Mouse (Mus musculus) hindbrain, embryonic 14.5 days (tissue): ENCODE results near the gene Casq2. TPM values are rescaled to one million over a fixed set of nuclear protein-coding genes. Genes with fewer than 3 reads are reported as not detected.
A peak's percentile ranks its signal among the peaks of the same experiment; 100 is the strongest.

Source experiments
- ATAC-seq: fragments of 200-750 bp; cut with Nextera tagmentation; 2 replicates; pipeline ENCODE4 v1.8.0; 2017; ENCODE audit warnings: moderate number of reproducible peaks, mild to moderate bottlenecking, moderate TSS enrichment, moderate library complexity; ENCODE audit not compliant: low FRiP score
- DNase-seq: peaks from one replicate; pipeline ENCODE4 v3.0.0-alpha.2; 2015; ENCODE audit warnings: low spot score
- H3K27ac ChIP-seq: fragments of 300-500 bp; sonication (generic); 2 replicates; pipeline ENCODE4 v1.5.1; 2014; ENCODE audit warnings: mild to moderate bottlenecking, moderate library complexity
- H3K27me3 ChIP-seq: fragments of 300-500 bp; sonication (generic); 2 replicates; pipeline ENCODE4 v1.6.1; 2014; ENCODE audit warnings: mild to moderate bottlenecking, low read length, mixed read lengths; ENCODE audit not compliant: control insufficient read depth, insufficient read depth
- H3K36me3 ChIP-seq: fragments of 300-500 bp; sonication (generic); replicated peaks from 2 replicates; pipeline ENCODE4 v1.6.1; 2014; ENCODE audit not compliant: control insufficient read depth, insufficient read depth
- H3K4me1 ChIP-seq: fragments of 300-500 bp; sonication (generic); replicated peaks from 2 replicates; pipeline ENCODE4 v1.6.1; 2014; ENCODE audit warnings: antibody characterized with exemption, low read length, mixed read lengths; ENCODE audit not compliant: control insufficient read depth, insufficient read depth
- H3K4me2 ChIP-seq: fragments of 300-500 bp; sonication (generic); replicated peaks from 2 replicates; pipeline ENCODE4 v1.6.1; 2014; ENCODE audit warnings: mild to moderate bottlenecking, moderate library complexity
- H3K4me3 ChIP-seq: fragments of 300-500 bp; sonication (generic); replicated peaks from 2 replicates; pipeline ENCODE4 v1.5.1; 2014; ENCODE audit warnings: mild to moderate bottlenecking, low read length
- H3K9ac ChIP-seq: fragments of 300-500 bp; sonication (generic); 2 replicates; pipeline ENCODE4 v1.6.1; 2014
- H3K9me3 ChIP-seq: fragments of 300-500 bp; sonication (generic); 2 replicates; pipeline ENCODE4 v1.6.1; 2016; ENCODE audit warnings: low read length; ENCODE audit not compliant: control insufficient read depth
- WGBS: fragments of 180-500 bp; shearing (Covaris S2); extraction: QIAGEN DNeasy Blood & Tissue Kit; methylation state at CpG from one replicate; pipeline ENCODE4 v1.1.7; 2014; 5-methylcytosine and 5-hydroxymethylcytosine counted together
- polyA plus RNA-seq: library from polyadenylated mRNA; unstranded; fragments of >200 nt; fragmentation: Nextera tagmentation; extraction: Ambion mirVana; gene quantifications from 2 replicates; pipeline ENCODE4 v1.2.1, GENCODE M21; 2014

Gene Casq2
- polyA plus RNA-seq, 1 experiment from 2014 or later: 0.32 TPM

GRCm38 (mm10) chr3:102069686-102070085 is 16.5 kb upstream of the Casq2 start:
- WGBS: 85% methylated on average over 5 of the region's 5 CpGs

GRCm38 (mm10) chr3:102070360-102070759 is 15.9 kb upstream of the Casq2 start:
- DNase-seq: no peak
- Histone ChIP-seq H3K4me1 (no peaks in the 10 kb centered on the region), H3K9ac (no peak overlapping the region), H3K36me3 (no peaks in the 10 kb centered on the region), H3K4me3 (no peak overlapping the region), H3K27me3 (no peaks in the 10 kb centered on the region), H3K27ac (no peak overlapping the region), H3K9me3 (no peaks in the 10 kb centered on the region), H3K4me2 (no peak overlapping the region)
- 69% methylated on average over 7 of the region's 7 CpGs for WGBS
- no peak for ATAC-seq

More at GRCm38 (mm10) chr3:102069686-102070085, 16.5 kb upstream of the Casq2 start:
- DNase-seq: no peak
- no peak overlapping the region for H3K4me2 ChIP-seq
- H3K27ac ChIP-seq: no peak overlapping the region
- no peak overlapping the region for H3K9ac ChIP-seq
- H3K4me1 ChIP-seq: no peaks in the 10 kb centered on the region
- H3K4me3 ChIP-seq: no peak overlapping the region
- H3K36me3 ChIP-seq: no peaks in the 10 kb centered on the region
- H3K9me3 ChIP-seq: no peaks in the 10 kb centered on the region
- no peaks in the 10 kb centered on the region for H3K27me3 ChIP-seq
- no peak for ATAC-seq

GRCm38 (mm10) chr3:102071016-102071415 is 15.2 kb upstream of the Casq2 start:
- Histone ChIP-seq H3K36me3 (no peaks in the 10 kb centered on the region), H3K4me1 (no peaks in the 10 kb centered on the region), H3K9me3 (no peaks in the 10 kb centered on the region), H3K9ac (no peak overlapping the region), H3K4me2 (no peak overlapping the region), H3K4me3 (no peak overlapping the region), H3K27me3 (no peaks in the 10 kb centered on the region), H3K27ac (no peak overlapping the region)
- DNase-seq: no peak
- no peak for ATAC-seq
- 84% methylated on average over 3 of the region's 3 CpGs for WGBS

GRCm38 (mm10) chr3:102079413-102079812 is 6.8 kb upstream of the Casq2 start:
- H3K4me3 ChIP-seq: no peak overlapping the region
- 81% methylated on average over 2 of the region's 2 CpGs for WGBS
- H3K9ac ChIP-seq: no peak overlapping the region
- H3K9me3 ChIP-seq: no peaks in the 10 kb centered on the region
- DNase-seq (no peak), ATAC-seq (no peak)
- H3K4me2 ChIP-seq: no peak overlapping the region
- H3K27ac ChIP-seq: no peak overlapping the region
- no peaks in the 10 kb centered on the region for H3K4me1 ChIP-seq
- no peaks in the 10 kb centered on the region for H3K36me3 ChIP-seq
- H3K27me3 ChIP-seq: 0 out of 2 replicates have a peak, but pooled peaks cover 1% of the 10 kb centered on the region

- Histone ChIP-seq H3K4me3 (no peak overlapping the region), H3K4me1 (no peaks in the 10 kb centered on the region), H3K4me2 (no peak overlapping the region), H3K27ac (no peak overlapping the region), H3K9me3 (no peaks in the 10 kb centered on the region), H3K9ac (no peak overlapping the region), H3K27me3 (0 out of 2 replicates have a peak, but pooled peaks cover 13% of the 10 kb centered on the region), H3K36me3 (no peaks in the 10 kb centered on the region)
- WGBS: 8% methylated on average over 3 of the region's 3 CpGs
- ATAC-seq (peak; percentile 79), DNase-seq (peak; percentile 87)
These were observed 4.4 kb upstream of the Casq2 start for GRCm38 (mm10) chr3:102081862-102082261.

GRCm38 (mm10) chr3:102083589-102084230 is 2.5 kb upstream of the Casq2 start:
- WGBS: 14% methylated on average over 13 of the region's 13 CpGs
- Histone ChIP-seq H3K36me3 (no peaks in the 10 kb centered on the region), H3K27me3 (0 out of 2 replicates have a peak, but pooled peaks cover 13% of the 10 kb centered on the region), H3K9ac (no peak overlapping the region), H3K9me3 (no peaks in the 10 kb centered on the region), H3K4me2 (no peak overlapping the region), H3K4me1 (no peaks in the 10 kb centered on the region), H3K27ac (no peak overlapping the region), H3K4me3 (no peak overlapping the region)
- DNase-seq (no peak), ATAC-seq (no peak)

DNA sequence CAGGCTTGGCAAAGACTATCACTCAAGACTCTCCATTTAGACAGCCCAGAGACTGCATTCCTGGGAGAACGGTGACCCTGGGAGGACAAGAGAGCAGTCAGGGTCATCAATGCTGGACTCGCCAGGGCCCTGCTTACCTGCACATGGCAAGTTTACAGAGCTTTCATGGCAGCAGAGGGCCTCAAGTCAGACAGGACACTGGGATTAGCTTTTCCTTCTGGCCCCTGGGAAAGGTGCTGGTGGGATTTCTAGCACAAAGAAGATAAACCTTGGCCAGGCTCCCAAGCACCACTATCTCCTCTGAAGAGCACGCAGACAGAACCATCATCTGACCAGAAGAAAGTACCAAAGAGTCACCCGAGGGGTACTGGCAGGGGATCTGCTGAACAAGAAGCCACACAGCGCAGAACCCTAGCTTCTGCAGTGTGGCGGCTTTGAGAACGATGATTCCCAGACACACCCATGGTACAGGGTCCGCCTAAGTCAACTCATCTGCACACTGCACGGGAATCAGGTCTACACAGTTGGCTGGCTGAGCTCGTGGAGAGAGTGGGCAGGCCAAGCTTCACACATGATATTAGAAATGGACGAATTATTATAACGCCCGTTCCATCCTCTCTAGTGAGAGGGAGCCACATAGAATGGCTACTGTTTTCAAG is 1.3 kb upstream of the Casq2 start:
- H3K9ac ChIP-seq: no peak overlapping the region
- H3K27me3 ChIP-seq: 0 out of 2 replicates have a peak, but pooled peaks cover 13% of the 10 kb centered on the region
- H3K4me1 ChIP-seq: no peaks in the 10 kb centered on the region
- H3K9me3 ChIP-seq: no peaks in the 10 kb centered on the region
- no peak overlapping the region for H3K27ac ChIP-seq
- no peak overlapping the region for H3K4me2 ChIP-seq
- no peaks in the 10 kb centered on the region for H3K36me3 ChIP-seq
- ATAC-seq: no peak
- no peak overlapping the region for H3K4me3 ChIP-seq
- no peak for DNase-seq
- 65% methylated on average over 13 of the region's 13 CpGs for WGBS

GRCm38 (mm10) chr3:102085719-102086118 is 496 bp upstream of the Casq2 start:
- Histone ChIP-seq H3K36me3 (no peaks in the 10 kb centered on the region), H3K27me3 (0 out of 2 replicates have a peak, but pooled peaks cover 13% of the 10 kb centered on the region), H3K9ac (no peak overlapping the region), H3K4me3 (no peak overlapping the region), H3K9me3 (no peaks in the 10 kb centered on the region), H3K4me2 (no peak overlapping the region), H3K27ac (no peak overlapping the region), H3K4me1 (no peaks in the 10 kb centered on the region)
- DNase-seq: no peak
- 33% methylated on average over 12 of the region's 12 CpGs for WGBS
- ATAC-seq: no peak

- Histone ChIP-seq H3K27ac (no peak overlapping the region), H3K27me3 (no peaks in the 10 kb centered on the region), H3K9ac (no peak overlapping the region), H3K9me3 (no peaks in the 10 kb centered on the region), H3K4me3 (no peak overlapping the region), H3K4me2 (no peak overlapping the region), H3K4me1 (no peaks in the 10 kb centered on the region), H3K36me3 (no peaks in the 10 kb centered on the region)
- no peak for DNase-seq
- no peak for ATAC-seq
- 89% methylated on average over 3 of the region's 3 CpGs for WGBS
These were observed 8.6 kb downstream of the Casq2 start for GRCm38 (mm10) chr3:102094841-102095240.
